Mouse (Mus musculus): ENCODE results near the gene Dapl1.
A peak's percentile ranks its signal among the peaks of the same experiment; 100 is the strongest.

- TF ChIP-seq POLR2A (IDR thresholded peaks at IDR 0.05; ENCODE audit: borderline replicate concordance, extremely low read depth, insufficient read depth, insufficient read length, poor library complexity, severe bottlenecking): no peak
- peak; percentile 65; the same call in 1 of the 2 replicates for TF ChIP-seq CTCF (IDR thresholded peaks at IDR 0.05; ENCODE audit: borderline replicate concordance, extremely low read depth, insufficient read depth, insufficient read length)
These were observed 44.0 kb upstream of the Dapl1 start for GRCm38 (mm10) chr2:59440481-59440880.
